ENCODE assay signal across 8 mouse cellular contexts in genomic region chr10:93588796-93589195, GRCm38 (mm10). TPM values are rescaled to one million over a fixed set of nuclear protein-coding genes. Genes with fewer than 3 reads are reported as not detected.
DNase-seq lines count a peak whose midpoint lies in the region; ATAC-seq and TF ChIP-seq lines count a peak whose summit lies in the region.

No protein-coding gene starts in this region.

- no peak for TF ChIP-seq EP300 in heart, postnatal 0 days (IDR thresholded peaks at IDR 0.05; ENCODE audit: low read depth)

- peak overlapping the region; percentile 84 for H3K4me2 ChIP-seq in kidney, postnatal 0 days (ENCODE audit: low read length)
- peak overlapping the region; percentile 71 for H3K4me2 ChIP-seq in heart, postnatal 0 days (ENCODE audit: low read depth, low read length)

- DNase-seq in kidney, postnatal 0 days (ENCODE audit: low spot score), result peak; percentile 48
- no peak for DNase-seq in kidney, postnatal 14 days
- DNase-seq in brain, embryonic 14.5 days (ENCODE audit: low read depth), result peak; percentile 68
- DNase-seq in heart, postnatal 0 days (ENCODE audit: low spot score), result no peak
- no peak for DNase-seq in frontal cortex, postnatal 10 days (ENCODE audit: low spot score in 2 of 2)
- DNase-seq in thymus, postnatal 25 days, result no peak

- peak overlapping the region; percentile 81 for H3K9ac ChIP-seq in kidney, postnatal 0 days (ENCODE audit: low read depth, low read length)
- peak overlapping the region; percentile 74 for H3K9ac ChIP-seq in heart, postnatal 0 days (replicated peaks; ENCODE audit: low read depth, low read length)

- under 1% methylated on average over 11 of the region's 11 CpGs for WGBS in kidney, postnatal 0 days
- 2% methylated on average over 11 of the region's 11 CpGs for WGBS in heart, postnatal 0 days

- H3K27ac ChIP-seq in kidney, postnatal 0 days, result peak overlapping the region; percentile 77
- peak overlapping the region; percentile 70 for H3K27ac ChIP-seq in heart, postnatal 0 days (ENCODE audit: low read depth)

- no peak for TF ChIP-seq CTCF in kidney, postnatal 0 days (IDR thresholded peaks at IDR 0.05; ENCODE audit: low read depth)
- no peak for TF ChIP-seq CTCF in brain, embryonic 14.5 days (IDR thresholded peaks at IDR 0.05; ENCODE audit: borderline replicate concordance, extremely low read depth, insufficient read depth, insufficient read length)
- TF ChIP-seq CTCF in heart, postnatal 0 days (IDR thresholded peaks at IDR 0.05; ENCODE audit: low read depth), result no peak

- H3K4me1 ChIP-seq in kidney, postnatal 0 days (replicated peaks; ENCODE audit: insufficient read depth, low read length), result no peaks in the 10 kb centered on the region
- peaks cover 8% of the 10 kb centered on the region; the same call in 1 of the 2 replicates for H3K4me1 ChIP-seq in heart, postnatal 0 days (ENCODE audit: control insufficient read depth, insufficient read depth)

- H3K27me3 ChIP-seq in kidney, postnatal 0 days (ENCODE audit: insufficient read depth, low read length), result no peaks in the 10 kb centered on the region
- H3K27me3 ChIP-seq in heart, postnatal 0 days (ENCODE audit: control insufficient read depth, insufficient read depth, low read length), result no peaks in the 10 kb centered on the region

- peaks cover 9% of the 10 kb centered on the region; the same call in 1 of the 2 replicates for H3K36me3 ChIP-seq in kidney, postnatal 0 days (ENCODE audit: insufficient read depth, low read length)
- peaks cover 18% of the 10 kb centered on the region for H3K36me3 ChIP-seq in heart, postnatal 0 days (replicated peaks; ENCODE audit: control insufficient read depth, insufficient read depth, low read length)

- no peak for TF ChIP-seq POLR2A in brain, embryonic 14.5 days (IDR thresholded peaks at IDR 0.05; ENCODE audit: borderline replicate concordance, extremely low read depth, insufficient read depth, insufficient read length, poor library complexity, severe bottlenecking)

- ATAC-seq in kidney, postnatal 0 days (replicated peaks; ENCODE audit: low FRiP score, low read depth), result no peak
- ATAC-seq in heart, postnatal 0 days (ENCODE audit: insufficient read depth, low read depth), result no peak; the same call in 1 of the 2 replicates
- ATAC-seq in megakaryocyte-erythroid progenitor cell, adult 5-6 weeks (replicated peaks; ENCODE audit: low FRiP score, low TSS enrichment, poor library complexity, severe bottlenecking), result peak; percentile 16; the same call in 1 of the 2 replicates
- no peak for ATAC-seq in monocyte, adult 5-6 weeks (replicated peaks; ENCODE audit: insufficient number of reproducible peaks, low FRiP score, low TSS enrichment, poor library complexity, severe bottlenecking)

- H3K9me3 ChIP-seq in kidney, postnatal 0 days (replicated peaks; ENCODE audit: low read length), result no peaks in the 10 kb centered on the region
- no peaks in the 10 kb centered on the region for H3K9me3 ChIP-seq in heart, postnatal 0 days (replicated peaks; ENCODE audit: control insufficient read depth, low read length)

- H3K4me3 ChIP-seq in kidney, postnatal 0 days (replicated peaks; ENCODE audit: low read depth, low read length), result peak overlapping the region; percentile 91
- H3K4me3 ChIP-seq in heart, postnatal 0 days (ENCODE audit: low read depth, low read length), result peak overlapping the region; percentile 83

RNA-seq across cellular contexts. Expression of gene Snrpf, which starts 0.7 kb away (rescaled TPM):
- 119 and 121 TPM in 2 replicates for polyA plus RNA-seq in kidney, postnatal 0 days (2015; fragmentation: Nextera tagmentation; extraction: Ambion mirVana)
- polyA plus RNA-seq in brain, embryonic 14.5 days (2012; rRNA removed), result 98.9 and 145 TPM in 2 replicates
- 13.7 and 35.4 TPM in 2 replicates for total RNA-seq in heart, postnatal 0 days (2014; rRNA removed; ENCODE audit: low replicate concordance)
- polyA plus RNA-seq in heart, postnatal 0 days (2015; fragmentation: Nextera tagmentation; extraction: Ambion mirVana), result 55.7 and 59.4 TPM in 2 replicates
- total RNA-seq in megakaryocyte-erythroid progenitor cell, adult 5-6 weeks (2014; fragmentation: Nextera tagmentation), result 264 and 276 TPM in 2 replicates
- total RNA-seq in megakaryocyte-erythroid progenitor cell, adult 5-6 weeks (2017), result 328 and 443 TPM in 2 replicates
- total RNA-seq in monocyte, adult 5-6 weeks (2017), result 80.8 to 102 TPM (median 89.9 TPM) in 3 replicates

RNA-seq across cellular contexts. Expression of gene Ccdc38, which starts 48.4 kb away (rescaled TPM):
- polyA plus RNA-seq in kidney, postnatal 0 days (2015; fragmentation: Nextera tagmentation; extraction: Ambion mirVana), result 0.26 and 0.29 TPM in 2 replicates
- polyA plus RNA-seq in brain, embryonic 14.5 days (2012; rRNA removed), result 0.04 and 0.15 TPM in 2 replicates
- total RNA-seq in heart, postnatal 0 days (2014; rRNA removed; ENCODE audit: low replicate concordance), result not detected in 2 replicates
- polyA plus RNA-seq in heart, postnatal 0 days (2015; fragmentation: Nextera tagmentation; extraction: Ambion mirVana), result 0.10 and 0.11 TPM in 2 replicates
- total RNA-seq in megakaryocyte-erythroid progenitor cell, adult 5-6 weeks (2014; fragmentation: Nextera tagmentation), result not detected in 2 replicates
- total RNA-seq in megakaryocyte-erythroid progenitor cell, adult 5-6 weeks (2017), result not detected in 2 replicates
- total RNA-seq in monocyte, adult 5-6 weeks (2017), result not detected in 3 replicates

RNA-seq across cellular contexts. Expression of gene Amdhd1, which starts 49.0 kb away (rescaled TPM):
- 2.8 and 3.5 TPM in 2 replicates for polyA plus RNA-seq in kidney, postnatal 0 days (2015; fragmentation: Nextera tagmentation; extraction: Ambion mirVana)
- 0.05 TPM in 2 replicates for polyA plus RNA-seq in brain, embryonic 14.5 days (2012; rRNA removed)
- total RNA-seq in heart, postnatal 0 days (2014; rRNA removed; ENCODE audit: low replicate concordance), result not detected in 2 replicates
- polyA plus RNA-seq in heart, postnatal 0 days (2015; fragmentation: Nextera tagmentation; extraction: Ambion mirVana), result 0.04 TPM in 1 of 2 replicates, not detected in the other
- total RNA-seq in megakaryocyte-erythroid progenitor cell, adult 5-6 weeks (2014; fragmentation: Nextera tagmentation), result not detected in 2 replicates
- not detected in 2 replicates for total RNA-seq in megakaryocyte-erythroid progenitor cell, adult 5-6 weeks (2017)
- total RNA-seq in monocyte, adult 5-6 weeks (2017), result 0.19 TPM in 1 of 3 replicates, not detected in the others

RNA-seq across cellular contexts. Expression of gene Ntn4, which starts 51.7 kb away (rescaled TPM):
- 1.1 and 1.4 TPM in 2 replicates for polyA plus RNA-seq in kidney, postnatal 0 days (2015; fragmentation: Nextera tagmentation; extraction: Ambion mirVana)
- 5.9 and 8.3 TPM in 2 replicates for polyA plus RNA-seq in brain, embryonic 14.5 days (2012; rRNA removed)
- total RNA-seq in heart, postnatal 0 days (2014; rRNA removed; ENCODE audit: low replicate concordance), result 36.0 and 37.2 TPM in 2 replicates
- 2.1 and 2.5 TPM in 2 replicates for polyA plus RNA-seq in heart, postnatal 0 days (2015; fragmentation: Nextera tagmentation; extraction: Ambion mirVana)
- total RNA-seq in megakaryocyte-erythroid progenitor cell, adult 5-6 weeks (2014; fragmentation: Nextera tagmentation), result 14.0 and 14.9 TPM in 2 replicates
- total RNA-seq in megakaryocyte-erythroid progenitor cell, adult 5-6 weeks (2017), result 8.7 and 24.8 TPM in 2 replicates
- 0.10 to 0.38 TPM in 2 of 3 replicates, not detected in the other for total RNA-seq in monocyte, adult 5-6 weeks (2017)

Comparison
In these comparisons a context has a peak if more than half of its experiments do, and no peak if none do; other contexts are left out.
1. DNase-seq: peak in kidney, postnatal 0 days (single experiment) and brain, embryonic 14.5 days (single experiment); none in kidney, postnatal 14 days (single experiment), heart, postnatal 0 days (single experiment), frontal cortex, postnatal 10 days (0 of 2) and thymus, postnatal 25 days (single experiment).